Mouse (Mus musculus) kidney, embryonic 16.5 days (tissue): ENCODE measurements around the gene Defb9. TPM values are rescaled to one million over a fixed set of nuclear protein-coding genes. Genes with fewer than 3 reads are reported as not detected.
"Not testable (repeated sequence)": the region's sequence is repeated elsewhere in the genome, so short reads cannot be mapped to it uniquely, and the experiment has no call there.

Experiments
- ATAC-seq: fragments of 200-750 bp; cut with Nextera tagmentation; 2 replicates; pipeline ENCODE4 v1.8.0; 2017; ENCODE audit warnings: moderate TSS enrichment; ENCODE audit not compliant: low FRiP score, low TSS enrichment
- H3K27ac ChIP-seq: fragments of 300-500 bp; sonication (generic); 2 replicates; pipeline ENCODE4 v1.5.1; 2014; ENCODE audit warnings: low read length
- H3K27me3 ChIP-seq: fragments of 300-500 bp; sonication (generic); 2 replicates; pipeline ENCODE4 v1.6.1; 2014; ENCODE audit warnings: low read length, control low read depth, mixed read lengths; ENCODE audit not compliant: insufficient read depth
- H3K36me3 ChIP-seq: fragments of 300-500 bp; sonication (generic); 2 replicates; pipeline ENCODE4 v1.6.1; 2014; ENCODE audit warnings: low read length, control low read depth, mixed read lengths; ENCODE audit not compliant: insufficient read depth
- H3K4me1 ChIP-seq: fragments of 300-500 bp; sonication (generic); 2 replicates; pipeline ENCODE4 v1.6.1; 2014; ENCODE audit warnings: low read length, control low read depth, mixed read lengths; ENCODE audit not compliant: insufficient read depth
- H3K4me2 ChIP-seq: fragments of 300-500 bp; sonication (generic); replicated peaks from 2 replicates; pipeline ENCODE4 v1.6.1; 2014; ENCODE audit warnings: low read depth, low read length
- H3K4me3 ChIP-seq: fragments of 300-500 bp; sonication (generic); 2 replicates; pipeline ENCODE4 v1.5.1; 2014; ENCODE audit warnings: mild to moderate bottlenecking, low read length
- H3K9ac ChIP-seq: fragments of 300-500 bp; sonication (generic); replicated peaks from 2 replicates; pipeline ENCODE4 v1.6.1; 2014; ENCODE audit warnings: low read length
- H3K9me3 ChIP-seq: fragments of 300-500 bp; sonication (generic); 2 replicates; pipeline ENCODE4 v1.6.1; 2016; ENCODE audit warnings: low read length, control low read depth
- WGBS: fragments of 180-500 bp; shearing (Covaris S2); extraction: QIAGEN DNeasy Blood & Tissue Kit; methylation state at CpG from one replicate; pipeline ENCODE4 v1.1.7; 2014; 5-methylcytosine and 5-hydroxymethylcytosine counted together
- polyA plus RNA-seq: library from polyadenylated mRNA; unstranded; fragments of >200 nt; fragmentation: Nextera tagmentation; extraction: Ambion mirVana; gene quantifications from 2 replicates; pipeline ENCODE4 v1.2.1, GENCODE M21; 2015

Gene Defb9
- polyA plus RNA-seq = not detected in 2 replicates

GRCm38 (mm10) chr8:21885321-21885720 lies at the start of gene Defb9:
TSS of gene Defb9 (minus strand) at chr8:21885421.
- ATAC-seq, H3K27me3 ChIP-seq, H3K9ac ChIP-seq, H3K9me3 ChIP-seq, H3K27ac ChIP-seq, H3K4me1 ChIP-seq, H3K4me3 ChIP-seq, H3K4me2 ChIP-seq, H3K36me3 ChIP-seq: not testable (repeated sequence)

DNA sequence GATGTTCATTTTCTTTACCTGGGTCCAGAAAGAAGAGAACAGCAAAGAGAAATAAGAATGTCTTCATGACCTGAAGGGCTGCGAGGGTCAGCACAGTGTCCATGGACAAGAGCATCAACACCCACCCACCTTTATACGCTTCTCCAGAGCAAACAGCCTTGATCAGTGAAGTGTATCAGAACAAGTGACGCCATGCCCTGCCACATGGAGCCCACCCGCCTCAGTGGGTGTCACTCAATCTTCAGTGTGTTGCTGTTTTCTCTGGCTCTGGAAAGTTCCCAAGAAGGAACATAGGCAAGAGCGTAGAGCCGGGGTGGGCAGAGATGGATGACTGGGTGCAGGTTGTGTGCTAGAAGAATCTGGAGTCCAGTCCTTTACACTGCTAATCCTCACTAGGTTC lies 47.4 kb upstream of the Defb9 start, which contains the start of gene Defb15:
TSS of gene Defb15 (minus strand) at position 101 of the 400 bp plus-strand sequence.
- Histone ChIP-seq H3K4me1 (no peaks in the 10 kb centered on the region), H3K36me3 (no peaks in the 10 kb centered on the region), H3K4me2 (no peak within 1 kb of the TSS), H3K9ac (no peak within 1 kb of the TSS), H3K4me3 (no peak within 1 kb of the TSS), H3K27me3 (no peaks in the 10 kb centered on the region), H3K9me3 (no peaks in the 10 kb centered on the region), H3K27ac (no peak within 1 kb of the TSS)
- 73% methylated on average over 6 of the region's 6 CpGs for WGBS
- ATAC-seq = no peak

- not testable (repeated sequence) for ATAC-seq, H3K9me3 ChIP-seq, H3K36me3 ChIP-seq, H3K9ac ChIP-seq, H3K4me3 ChIP-seq, H3K4me2 ChIP-seq, H3K4me1 ChIP-seq, H3K27me3 ChIP-seq, H3K27ac ChIP-seq
- WGBS = 84% methylated on average over 3 of the region's 3 CpGs
Observed at GRCm38 (mm10) chr8:21930754-21931153, 45.5 kb upstream of the Defb9 start.

- Histone ChIP-seq H3K27ac (no peak overlapping the region), H3K27me3 (no peaks in the 10 kb centered on the region), H3K9ac (no peak overlapping the region), H3K9me3 (no peaks in the 10 kb centered on the region), H3K36me3 (no peaks in the 10 kb centered on the region), H3K4me2 (no peak overlapping the region), H3K4me1 (no peaks in the 10 kb centered on the region), H3K4me3 (no peak overlapping the region)
- WGBS = 81% methylated on average over 3 of the region's 3 CpGs
- no peak for ATAC-seq
Observed at GRCm38 (mm10) chr8:21915625-21916024, 30.4 kb upstream of the Defb9 start.

GRCm38 (mm10) chr8:21912554-21912953 lies 27.3 kb upstream of the Defb9 start:
- no peak overlapping the region for H3K27ac ChIP-seq

GRCm38 (mm10) chr8:21911931-21912330 lies 26.7 kb upstream of the Defb9 start:
- Histone ChIP-seq H3K27me3 (no peaks in the 10 kb centered on the region), H3K4me1 (no peaks in the 10 kb centered on the region), H3K36me3 (no peaks in the 10 kb centered on the region), H3K27ac (no peak overlapping the region), H3K9ac (no peak overlapping the region), H3K4me3 (no peak overlapping the region), H3K4me2 (no peak overlapping the region), H3K9me3 (no peaks in the 10 kb centered on the region)
- 3% methylated on average over 1 of the region's 1 CpGs for WGBS
- no peak for ATAC-seq

More at GRCm38 (mm10) chr8:21912554-21912953, 27.3 kb upstream of the Defb9 start:
- Histone ChIP-seq H3K9me3 (no peaks in the 10 kb centered on the region), H3K9ac (no peak overlapping the region), H3K4me2 (no peak overlapping the region), H3K36me3 (no peaks in the 10 kb centered on the region), H3K4me1 (no peaks in the 10 kb centered on the region), H3K27me3 (no peaks in the 10 kb centered on the region), H3K4me3 (no peak overlapping the region)
- no peak for ATAC-seq
- WGBS = 35% methylated on average over 2 of the region's 2 CpGs

DNA sequence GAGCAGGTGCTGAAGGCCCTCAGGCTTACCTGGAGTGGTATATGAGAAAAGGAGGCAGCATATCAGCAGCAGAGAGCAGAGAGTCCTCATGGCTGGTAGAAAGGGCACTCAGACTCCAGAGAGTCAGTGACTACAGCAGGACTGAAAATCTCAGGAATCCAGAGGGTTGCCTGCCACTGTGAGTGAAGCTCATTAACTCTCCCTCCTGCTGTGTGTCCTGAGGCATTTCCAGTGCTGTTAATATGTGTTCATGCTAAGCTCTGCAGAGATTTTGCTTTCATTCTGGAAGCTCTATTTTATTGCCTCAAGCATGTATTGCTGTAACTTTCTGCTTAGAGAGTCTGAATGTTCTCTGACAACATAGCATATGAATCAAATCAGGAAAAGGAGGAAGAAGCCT lies 21.1 kb upstream of the Defb9 start, which contains the start of gene Defb11:
TSS of gene Defb11 (minus strand) at position 123 of the 400 bp plus-strand sequence.
- not testable (repeated sequence) for H3K9me3 ChIP-seq, H3K27me3 ChIP-seq, H3K4me1 ChIP-seq, H3K9ac ChIP-seq, H3K36me3 ChIP-seq, H3K4me2 ChIP-seq, H3K27ac ChIP-seq, H3K4me3 ChIP-seq
- 0 out of 2 replicates have a peak, but pooled peaks have one; percentile 51 for ATAC-seq

DNA sequence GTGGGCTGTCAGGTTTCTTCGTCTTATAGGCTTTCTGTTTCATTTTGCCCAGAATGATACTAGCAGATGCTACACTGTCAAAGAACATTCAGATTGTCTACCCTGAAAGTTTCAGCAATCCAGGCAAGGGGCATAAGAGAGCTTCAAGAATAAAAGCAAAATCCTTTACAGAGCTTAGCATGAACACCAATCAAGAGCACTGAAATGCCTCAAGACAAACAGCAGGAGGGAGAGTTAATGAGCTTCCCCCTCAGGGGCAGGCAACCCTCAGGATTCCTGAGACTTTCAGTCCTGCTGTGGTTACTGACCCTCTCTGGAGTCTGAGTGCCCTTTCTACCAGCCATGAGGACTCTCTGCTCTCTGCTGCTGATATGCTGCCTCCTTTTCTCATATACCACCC lies 26.6 kb downstream of the Defb9 start, which contains the start of gene Defb10:
TSS of gene Defb10 (plus strand) at position 316 of the 400 bp plus-strand sequence.
- not testable (repeated sequence) for ATAC-seq, H3K4me2 ChIP-seq, H3K9me3 ChIP-seq, H3K27me3 ChIP-seq, H3K27ac ChIP-seq, H3K4me3 ChIP-seq, H3K9ac ChIP-seq, H3K4me1 ChIP-seq, H3K36me3 ChIP-seq
- 56% methylated on average over 1 of the region's 1 CpGs for WGBS

Other genes with a start within 250 kb of the Defb9 start
- gene Defa17, start 229.6 kb downstream of the Defb9 start, polyA plus RNA-seq = not detected in 2 replicates
- not detected in 2 replicates for gene Defa34, start 219.6 kb downstream of the Defb9 start, polyA plus RNA-seq
- gene AY761184, start 181.8 kb downstream of the Defb9 start, polyA plus RNA-seq = not detected in 2 replicates
- not detected in 2 replicates for gene Defa24, start 150.9 kb downstream of the Defb9 start, polyA plus RNA-seq
- not detected in 2 replicates for gene Defb50, start 61.9 kb downstream of the Defb9 start, polyA plus RNA-seq
- not detected in 2 replicates for gene Defb2, start 45.5 kb downstream of the Defb9 start, polyA plus RNA-seq
- not detected in 2 replicates for gene Defb10, start 26.5 kb downstream of the Defb9 start, polyA plus RNA-seq
- not detected in 2 replicates for gene Defb11, start 21.0 kb upstream of the Defb9 start, polyA plus RNA-seq
- gene Defb15, start 47.3 kb upstream of the Defb9 start, polyA plus RNA-seq = not detected in 2 replicates
- not detected in 2 replicates for gene Defb35, start 52.9 kb upstream of the Defb9 start, polyA plus RNA-seq
- gene Defb13, start 61.3 kb upstream of the Defb9 start, polyA plus RNA-seq = not detected in 2 replicates
- not detected in 2 replicates for gene Fam90a1a, start 73.3 kb upstream of the Defb9 start, polyA plus RNA-seq
- not detected in 2 replicates for gene Ccdc70, start 84.4 kb upstream of the Defb9 start, polyA plus RNA-seq
- 0.67 and 0.72 TPM in 2 replicates for gene Atp7b, start 174.9 kb upstream of the Defb9 start, polyA plus RNA-seq
- gene Alg11, start 175.3 kb upstream of the Defb9 start, polyA plus RNA-seq = 33.0 and 36.0 TPM in 2 replicates
- 0.32 and 0.59 TPM in 2 replicates for gene Nek5, start 239.6 kb upstream of the Defb9 start, polyA plus RNA-seq